Mouse (Mus musculus): Measurements from ENCODE around the gene Scd2.
"Not testable (repeated sequence)": the region's sequence is repeated elsewhere in the genome, so short reads cannot be mapped to it uniquely, and the experiment has no call there.

The Scd2 gene

GRCm38 (mm10) chr19:44292941-44293768, at the start of gene Scd2:
Gene Scd2, plus strand, starts transcription at chr19:44293674.
- peak; percentile 66 to 87 for DNase-seq (ENCODE audit: inconsistent age in 2 of 2, low spot score in 1 of 2)

- DNase-seq (ENCODE audit: inconsistent age in 2 of 2, low spot score in 1 of 2) = peak in 1 of 2 experiments; percentile 82
These were observed 47.7 kb upstream of the Scd2 start for GRCm38 (mm10) chr19:44245761-44246171.

- DNase-seq (ENCODE audit: inconsistent age in 2 of 2, low spot score in 1 of 2) = peak; percentile 71 to 78
These were observed 47.0 kb upstream of the Scd2 start for GRCm38 (mm10) chr19:44246341-44246911.

GRCm38 (mm10) chr19:44247281-44248080, 46.0 kb upstream of the Scd2 start:
- DNase-seq (ENCODE audit: inconsistent age in 2 of 2, low spot score in 1 of 2) = peak; percentile 45 to 79

- peak; percentile 98 for DNase-seq (ENCODE audit: inconsistent age in 2 of 2, low spot score in 1 of 2)
These were observed 45.2 kb upstream of the Scd2 start for GRCm38 (mm10) chr19:44248081-44248853.

- no peak for DNase-seq (ENCODE audit: inconsistent age in 2 of 2, low spot score in 1 of 2)
These were observed 44.6 kb upstream of the Scd2 start for GRCm38 (mm10) chr19:44248854-44249351.

GRCm38 (mm10) chr19:44251138-44251537, 42.3 kb upstream of the Scd2 start:
- DNase-seq (ENCODE audit: inconsistent age in 2 of 2, low spot score in 1 of 2) = peak in 1 of 2 experiments; percentile 53

GRCm38 (mm10) chr19:44251936-44252558, 41.4 kb upstream of the Scd2 start:
- DNase-seq (ENCODE audit: inconsistent age in 2 of 2, low spot score in 1 of 2) = no peak

GRCm38 (mm10) chr19:44254106-44254505, 39.4 kb upstream of the Scd2 start:
- DNase-seq (ENCODE audit: inconsistent age in 2 of 2, low spot score in 1 of 2) = not testable (repeated sequence)

- DNase-seq (ENCODE audit: inconsistent age in 2 of 2, low spot score in 1 of 2) = no peak
These were observed 36.0 kb upstream of the Scd2 start for GRCm38 (mm10) chr19:44257377-44257966.

GRCm38 (mm10) chr19:44259484-44259883, 34.0 kb upstream of the Scd2 start:
- DNase-seq (ENCODE audit: inconsistent age in 2 of 2, low spot score in 1 of 2) = no peak

- no peak for DNase-seq (ENCODE audit: inconsistent age in 2 of 2, low spot score in 1 of 2)
These were observed 33.0 kb upstream of the Scd2 start for GRCm38 (mm10) chr19:44260487-44260886.

- no peak for DNase-seq (ENCODE audit: inconsistent age in 2 of 2, low spot score in 1 of 2)
These were observed 31.7 kb upstream of the Scd2 start for GRCm38 (mm10) chr19:44261774-44262173.

GRCm38 (mm10) chr19:44263581-44263980, 29.9 kb upstream of the Scd2 start:
- no peak for DNase-seq (ENCODE audit: inconsistent age in 2 of 2, low spot score in 1 of 2)

- no peak for DNase-seq (ENCODE audit: inconsistent age in 2 of 2, low spot score in 1 of 2)
These were observed 29.2 kb upstream of the Scd2 start for GRCm38 (mm10) chr19:44264226-44264625.

- DNase-seq (ENCODE audit: inconsistent age in 2 of 2, low spot score in 1 of 2) = peak; percentile 64 to 82
These were observed 28.2 kb upstream of the Scd2 start for GRCm38 (mm10) chr19:44265300-44265699.

GRCm38 (mm10) chr19:44265911-44266337, 27.6 kb upstream of the Scd2 start:
- DNase-seq (ENCODE audit: inconsistent age in 2 of 2, low spot score in 1 of 2) = no peak

GRCm38 (mm10) chr19:44266458-44266823, 27.0 kb upstream of the Scd2 start:
- no peak for DNase-seq (ENCODE audit: inconsistent age in 2 of 2, low spot score in 1 of 2)

- DNase-seq (ENCODE audit: inconsistent age in 2 of 2, low spot score in 1 of 2) = peak; percentile 96 to 97
These were observed 26.5 kb upstream of the Scd2 start for GRCm38 (mm10) chr19:44266824-44267498.
